Mouse (Mus musculus) embryonic facial prominence, embryonic 10.5 days (tissue): ENCODE measurements around the gene Gnpat. TPM values are rescaled to one million over a fixed set of nuclear protein-coding genes. Genes with fewer than 3 reads are reported as not detected.

Source experiments
- DNase-seq: peaks from one replicate; pipeline ENCODE4 v3.0.0-alpha.2; 2017; ENCODE audit warnings: low spot score
- H3K27ac ChIP-seq: fragments of 300-500 bp; sonication (generic); replicated peaks from 2 replicates; pipeline ENCODE4 v1.5.1; 2016; ENCODE audit warnings: mild to moderate bottlenecking
- H3K27me3 ChIP-seq: fragments of 300-500 bp; sonication (generic); replicated peaks from 2 replicates; pipeline ENCODE4 v1.6.1; 2016; ENCODE audit warnings: low read depth, mild to moderate bottlenecking; ENCODE audit not compliant: poor library complexity, severe bottlenecking
- H3K36me3 ChIP-seq: fragments of 300-500 bp; sonication (generic); replicated peaks from 2 replicates; pipeline ENCODE4 v1.6.1; 2016; ENCODE audit warnings: mild to moderate bottlenecking, moderate library complexity
- H3K4me1 ChIP-seq: fragments of 300-500 bp; sonication (generic); 2 replicates; pipeline ENCODE4 v1.6.1; 2016
- H3K4me3 ChIP-seq: fragments of 300-500 bp; sonication (generic); 2 replicates; pipeline ENCODE4 v1.5.1; 2016; ENCODE audit warnings: mild to moderate bottlenecking, moderate library complexity
- H3K9me3 ChIP-seq: fragments of 300-500 bp; sonication (generic); 2 replicates; pipeline ENCODE4 v1.6.1; 2016; ENCODE audit warnings: mild to moderate bottlenecking
- WGBS: fragments of 180-500 bp; shearing (Covaris S2); methylation state at CpG from one replicate; pipeline ENCODE4 v1.1.7; 2016; 5-methylcytosine and 5-hydroxymethylcytosine counted together
- polyA plus RNA-seq: library from polyadenylated mRNA; unstranded; fragments of >200 nt; fragmentation: Nextera tagmentation; extraction: Ambion mirVana; gene quantifications from 2 replicates; pipeline ENCODE4 v1.2.1, GENCODE M21; 2016

Gnpat gene
- polyA plus RNA-seq, 1 experiment from 2014 or later: 138 TPM

GRCm38 (mm10) chr8:124935116-124935515 lies 72.3 kb downstream of the Gnpat start:
- DNase-seq: no peak
- 86% methylated on average over 5 of the region's 5 CpGs for WGBS

GRCm38 (mm10) chr8:124936699-124937098 lies 73.9 kb downstream of the Gnpat start:
- H3K36me3 ChIP-seq: peaks cover 63% of the 10 kb centered on the region
- 94% methylated on average over 10 of the region's 10 CpGs for WGBS
- no peaks in the 10 kb centered on the region for H3K9me3 ChIP-seq
- H3K27ac ChIP-seq: no peak overlapping the region
- no peaks in the 10 kb centered on the region for H3K4me1 ChIP-seq
- H3K4me3 ChIP-seq: no peak overlapping the region
- H3K27me3 ChIP-seq: no peaks in the 10 kb centered on the region
- DNase-seq: no peak

More at GRCm38 (mm10) chr8:124935116-124935515, 72.3 kb downstream of the Gnpat start:
- no peaks in the 10 kb centered on the region for H3K4me1 ChIP-seq
- no peaks in the 10 kb centered on the region for H3K9me3 ChIP-seq
- H3K36me3 ChIP-seq: peaks cover 56% of the 10 kb centered on the region
- no peak overlapping the region for H3K27ac ChIP-seq
- no peak overlapping the region for H3K4me3 ChIP-seq
- no peaks in the 10 kb centered on the region for H3K27me3 ChIP-seq

- Histone ChIP-seq H3K4me3 (no peak overlapping the region), H3K4me1 (no peaks in the 10 kb centered on the region), H3K36me3 (peaks cover 66% of the 10 kb centered on the region), H3K27ac (no peak overlapping the region), H3K9me3 (no peaks in the 10 kb centered on the region), H3K27me3 (no peaks in the 10 kb centered on the region)
- 92% methylated on average over 4 of the region's 4 CpGs for whole genome bisulfite sequencing
- DNase-seq: no peak
These were observed 74.5 kb downstream of the Gnpat start for GRCm38 (mm10) chr8:124937293-124937692.

Other genes starting within 250 kb of the Gnpat start
- 24.2 and 24.4 TPM in 2 replicates for gene 2310022B05Rik, start 199.7 kb upstream of the Gnpat start, polyA plus RNA-seq
- 47.0 and 48.7 TPM in 2 replicates for gene Ttc13, start 141.1 kb upstream of the Gnpat start, polyA plus RNA-seq
- gene Arv1, start 140.9 kb upstream of the Gnpat start, polyA plus RNA-seq: 31.5 and 33.5 TPM in 2 replicates
- gene Fam89a, start 111.2 kb upstream of the Gnpat start, polyA plus RNA-seq: 6.5 and 7.6 TPM in 2 replicates
- gene Trim67, start 69.9 kb upstream of the Gnpat start, polyA plus RNA-seq: 0.36 and 0.51 TPM in 2 replicates
- gene 2810004N23Rik, start 87 bp downstream of the Gnpat start, polyA plus RNA-seq: 77.2 and 82.2 TPM in 2 replicates
- gene Exoc8, start 34.7 kb downstream of the Gnpat start, polyA plus RNA-seq: 8.5 and 8.7 TPM in 2 replicates
- 9.5 and 10.3 TPM in 2 replicates for gene Sprtn, start 34.9 kb downstream of the Gnpat start, polyA plus RNA-seq
- gene Egln1, start 86.3 kb downstream of the Gnpat start, polyA plus RNA-seq: 10.2 and 10.9 TPM in 2 replicates
- 128 and 133 TPM in 2 replicates for gene Tsnax, start 150.0 kb downstream of the Gnpat start, polyA plus RNA-seq
- 1.7 and 2.3 TPM in 2 replicates for gene Disc1, start 191.2 kb downstream of the Gnpat start, polyA plus RNA-seq